Mouse (Mus musculus): Measurements from ENCODE around the gene Adgrl4. TPM values are rescaled to one million over a fixed set of nuclear protein-coding genes. Genes with fewer than 3 reads are reported as not detected.

Adgrl4 gene
- polyA plus RNA-seq, 1 experiment from 2014 or later, result 25.0 TPM

- no peak for ATAC-seq (ENCODE audit: low FRiP score, low TSS enrichment)
- no peak overlapping the region for H3K4me2 ChIP-seq (replicated peaks; ENCODE audit: low read depth, low read length)
- H3K4me1 ChIP-seq (ENCODE audit: control insufficient read depth, insufficient read depth, low read length), result no peaks in the 10 kb centered on the region
- H3K27me3 ChIP-seq (ENCODE audit: control insufficient read depth, insufficient read depth, low read length), result no peaks in the 10 kb centered on the region
- no peak overlapping the region for H3K4me3 ChIP-seq (ENCODE audit: low read length)
- no peak overlapping the region for H3K9ac ChIP-seq (ENCODE audit: low read depth, low read length)
- H3K9me3 ChIP-seq (ENCODE audit: control insufficient read depth, low read length), result no peaks in the 10 kb centered on the region
- no peaks in the 10 kb centered on the region for H3K36me3 ChIP-seq (ENCODE audit: control insufficient read depth, insufficient read depth, low read length)
- H3K27ac ChIP-seq (ENCODE audit: low read depth, low read length), result no peak overlapping the region
These were observed 154.2 kb downstream of the Adgrl4 start for GRCm38 (mm10) chr3:151591904-151592303.

Measured in kidney, embryonic 14.5 days (tissue).